Mouse (Mus musculus) lung, embryonic 15.5 days (tissue): ENCODE data around the gene Hes3. TPM values are rescaled to one million over a fixed set of nuclear protein-coding genes. Genes with fewer than 3 reads are reported as not detected.

Experiments
- ATAC-seq: fragments of 200-750 bp; cut with Nextera tagmentation; 2 replicates; pipeline ENCODE4 v1.8.0; 2017; ENCODE audit warnings: moderate number of reproducible peaks, borderline replicate concordance; ENCODE audit not compliant: low FRiP score, low TSS enrichment; ENCODE audit errors: extremely low read depth
- H3K27ac ChIP-seq: fragments of 300-500 bp; sonication (generic); 2 replicates; pipeline ENCODE4 v1.5.1; 2015; ENCODE audit warnings: moderate library complexity, mild to moderate bottlenecking, inconsistent platforms
- H3K27me3 ChIP-seq: fragments of 300-500 bp; sonication (generic); 2 replicates; pipeline ENCODE4 v1.6.1; 2015; ENCODE audit warnings: inconsistent platforms
- H3K36me3 ChIP-seq: fragments of 300-500 bp; sonication (generic); 2 replicates; pipeline ENCODE4 v1.6.1; 2015; ENCODE audit warnings: inconsistent platforms
- H3K4me1 ChIP-seq: fragments of 300-500 bp; sonication (generic); 2 replicates; pipeline ENCODE4 v1.6.1; 2015; ENCODE audit warnings: inconsistent platforms
- H3K4me2 ChIP-seq: fragments of 300-500 bp; sonication (generic); 2 replicates; pipeline ENCODE4 v1.6.1; 2015; ENCODE audit warnings: inconsistent platforms, mild to moderate bottlenecking, moderate library complexity
- H3K4me3 ChIP-seq: fragments of 300-500 bp; sonication (generic); 2 replicates; pipeline ENCODE4 v1.5.1; 2015; ENCODE audit warnings: mild to moderate bottlenecking, inconsistent platforms
- H3K9ac ChIP-seq: fragments of 300-500 bp; sonication (generic); 2 replicates; pipeline ENCODE4 v1.6.1; 2015; ENCODE audit warnings: inconsistent platforms
- H3K9me3 ChIP-seq: fragments of 300-500 bp; sonication (generic); 2 replicates; pipeline ENCODE4 v1.6.1; 2016; ENCODE audit warnings: inconsistent platforms
- WGBS: fragments of 180-500 bp; shearing (Covaris S2); methylation state at CpG from one replicate; pipeline ENCODE4 v1.1.7; 2015; 5-methylcytosine and 5-hydroxymethylcytosine counted together
- polyA plus RNA-seq: library from polyadenylated mRNA; unstranded; fragments of >200 nt; fragmentation: Nextera tagmentation; extraction: Ambion mirVana; gene quantifications from 2 replicates; pipeline ENCODE4 v1.2.1, GENCODE M21; 2015

Hes3 gene
- polyA plus RNA-seq, 1 experiment from 2014 or later = not detected

DNA sequence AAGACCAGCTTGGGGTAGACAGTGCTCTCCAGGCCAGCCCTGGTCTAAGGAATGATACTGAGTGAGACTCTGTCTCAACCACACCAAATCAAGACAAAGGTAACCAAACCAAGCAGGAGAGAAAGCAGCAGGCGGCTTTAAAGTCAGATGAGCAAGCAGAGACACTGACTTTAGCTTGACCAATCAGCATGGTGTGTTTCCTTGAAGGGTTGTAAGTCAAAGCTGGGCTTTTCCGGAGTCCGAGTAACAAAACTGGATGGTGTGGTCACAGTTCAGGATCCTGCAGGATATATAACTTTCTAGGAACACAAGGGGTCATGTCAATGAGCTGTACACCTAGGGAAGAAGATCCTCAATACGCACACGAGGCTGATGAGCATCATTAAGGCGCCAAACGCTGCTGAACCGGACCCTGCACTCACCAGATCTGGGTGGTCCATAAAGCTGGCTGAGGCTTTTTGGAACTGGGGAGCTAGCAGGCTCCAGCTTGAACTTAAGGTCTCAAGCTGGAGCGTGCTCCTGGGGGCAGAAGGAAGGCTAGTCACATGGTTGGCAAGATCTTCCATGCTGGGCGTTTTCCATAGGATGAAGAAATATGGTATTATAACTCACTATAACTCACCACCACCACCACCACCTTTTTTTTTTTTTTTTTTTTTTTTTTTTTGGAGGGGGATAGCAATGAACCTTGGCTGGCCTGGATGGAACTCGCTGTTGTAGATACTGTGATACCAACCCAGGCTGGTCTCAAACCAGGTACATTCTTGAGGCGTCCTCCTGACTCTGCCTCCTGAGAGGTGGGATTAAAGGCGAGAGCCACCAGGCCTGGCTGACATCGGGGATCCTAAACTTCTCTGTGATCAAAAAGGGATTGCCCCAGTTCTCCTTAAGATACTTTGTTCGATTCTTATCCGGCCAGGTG lies 33.4 kb upstream of the Hes3 start:
- H3K27ac ChIP-seq = no peak overlapping the region; the same call in 1 of the 2 replicates
- no peaks in the 10 kb centered on the region; the same call in 1 of the 2 replicates for H3K27me3 ChIP-seq
- peak overlapping the region; percentile 90 for H3K4me3 ChIP-seq
- 50% methylated on average over 16 of the region's 16 CpGs for WGBS
- H3K36me3 ChIP-seq = peaks cover 18% of the 10 kb centered on the region
- peak overlapping the region; percentile 32; the same call in 1 of the 2 replicates for H3K9ac ChIP-seq
- H3K4me1 ChIP-seq = peaks cover 11% of the 10 kb centered on the region
- H3K9me3 ChIP-seq = no peaks in the 10 kb centered on the region
- peak; percentile 11; the same call in 1 of the 2 replicates for ATAC-seq
- peak overlapping the region; percentile 70 for H3K4me2 ChIP-seq

DNA sequence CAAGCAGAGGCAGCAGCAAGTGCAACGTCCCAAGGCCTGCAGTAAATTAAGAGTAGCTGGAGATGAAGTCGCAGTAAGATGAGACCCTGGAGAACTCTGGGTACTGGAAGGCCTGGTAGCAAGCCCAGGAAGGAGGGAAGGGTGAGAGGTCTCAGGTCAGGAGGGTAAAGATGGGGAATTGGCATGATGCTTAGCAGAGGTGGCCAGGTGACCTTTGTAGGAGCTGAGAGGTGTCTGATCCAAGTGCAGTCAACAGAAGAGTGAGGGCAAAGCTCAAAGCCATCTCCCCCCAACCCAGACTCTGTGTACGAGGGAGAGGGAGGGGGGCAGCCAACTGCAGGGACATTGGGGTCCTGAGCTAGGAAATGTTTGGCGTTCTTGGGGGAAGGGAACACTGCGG lies 30.0 kb upstream of the Hes3 start:
- no peaks in the 10 kb centered on the region for H3K36me3 ChIP-seq
- H3K4me1 ChIP-seq = peaks cover 3% of the 10 kb centered on the region; the same call in 1 of the 2 replicates
- peaks cover 22% of the 10 kb centered on the region for H3K27me3 ChIP-seq
- ATAC-seq = no peak
- no peak overlapping the region for H3K27ac ChIP-seq
- H3K9ac ChIP-seq = no peak overlapping the region
- 41% methylated on average over 5 of the region's 5 CpGs for WGBS
- H3K9me3 ChIP-seq = no peaks in the 10 kb centered on the region
- no peak overlapping the region for H3K4me3 ChIP-seq
- H3K4me2 ChIP-seq = no peak overlapping the region

DNA sequence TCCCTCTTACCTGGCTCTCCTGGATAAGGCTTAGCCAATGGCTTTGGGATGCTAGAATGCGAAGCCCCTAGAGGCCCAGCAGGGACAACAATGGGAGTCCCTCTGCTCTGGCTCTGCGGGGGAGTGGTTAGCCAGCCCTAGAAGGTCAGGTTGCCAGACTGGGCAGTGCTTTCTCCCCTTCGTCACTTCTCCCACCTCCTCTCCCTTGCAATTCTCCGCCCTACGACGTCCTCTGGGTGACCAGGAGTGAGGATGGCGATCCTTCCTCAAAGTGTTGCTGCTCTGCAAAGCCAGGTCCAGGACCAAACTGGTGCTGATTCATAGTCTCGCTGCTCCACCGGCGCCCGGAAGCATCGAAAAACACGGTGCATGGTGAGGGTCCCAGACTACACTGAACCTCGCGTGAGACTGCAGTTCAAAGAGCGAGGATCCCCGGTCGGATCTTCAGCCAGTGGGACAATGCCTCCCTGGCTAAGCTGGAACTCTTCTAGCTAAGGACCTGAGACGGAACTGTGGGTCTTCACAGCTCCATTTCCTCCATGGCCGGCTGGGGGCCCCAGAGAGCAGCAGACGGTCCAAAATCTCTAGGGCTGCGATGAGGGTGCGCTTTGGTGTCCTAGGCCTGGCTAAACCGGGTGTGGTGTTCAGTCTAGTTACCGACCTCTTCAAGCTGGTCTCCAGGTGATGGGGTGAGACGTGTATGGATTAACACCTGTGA lies 27.2 kb upstream of the Hes3 start, which contains the start of gene Rnf207:
Gene Rnf207 (minus strand): TSS at position 477 of the 718 bp plus-strand sequence.
- no peak for ATAC-seq
- H3K36me3 ChIP-seq = no peaks in the 10 kb centered on the region
- 3% methylated on average over 26 of the region's 26 CpGs for WGBS
- peak within 1 kb of the TSS; percentile 18; the same call in 1 of the 2 replicates for H3K9ac ChIP-seq
- peak within 1 kb of the TSS; percentile 45 for H3K4me2 ChIP-seq
- peaks cover 49% of the 10 kb centered on the region for H3K27me3 ChIP-seq
- no peaks in the 10 kb centered on the region for H3K9me3 ChIP-seq
- no peak within 1 kb of the TSS for H3K27ac ChIP-seq
- peak within 1 kb of the TSS; percentile 12; the same call in 1 of the 2 replicates for H3K4me3 ChIP-seq
- H3K4me1 ChIP-seq = peaks cover 8% of the 10 kb centered on the region

DNA sequence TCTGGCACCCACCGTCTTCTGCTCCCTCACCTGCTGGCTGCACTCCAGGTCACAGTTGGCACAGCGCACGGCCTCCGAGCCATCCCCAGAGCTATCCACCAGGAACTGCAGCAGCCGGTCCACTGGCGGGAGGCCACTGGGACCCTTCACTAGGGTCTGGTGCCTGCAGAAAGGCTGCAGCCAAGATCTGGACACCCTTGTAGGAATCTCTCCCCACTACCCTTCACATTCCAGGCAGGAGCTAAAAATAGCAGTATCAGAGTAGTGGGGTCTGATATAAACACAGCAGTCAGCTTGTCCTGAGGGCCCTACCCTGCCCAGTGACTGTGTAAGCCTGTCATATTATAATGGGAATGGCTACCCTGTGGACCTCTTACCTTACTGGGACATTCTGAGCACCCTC lies 26.2 kb upstream of the Hes3 start:
- Histone ChIP-seq H3K4me2 (no peak overlapping the region), H3K4me1 (peaks cover 18% of the 10 kb centered on the region), H3K27me3 (peaks cover 60% of the 10 kb centered on the region)

GRCm38 (mm10) chr4:152315498-152316213 lies 24.2 kb upstream of the Hes3 start:
- H3K36me3 ChIP-seq = no peaks in the 10 kb centered on the region
- under 1% methylated on average over 43 of the region's 43 CpGs for WGBS
- no peak for ATAC-seq
- no peak overlapping the region for H3K27ac ChIP-seq
- H3K4me2 ChIP-seq = peak overlapping the region; percentile 48
- H3K4me3 ChIP-seq = peak overlapping the region; percentile 22
- peaks cover 80% of the 10 kb centered on the region for H3K27me3 ChIP-seq
- H3K4me1 ChIP-seq = peaks cover 22% of the 10 kb centered on the region
- no peak overlapping the region for H3K9ac ChIP-seq
- H3K9me3 ChIP-seq = no peaks in the 10 kb centered on the region

More for the DNA sequence above, 26.2 kb upstream of the Hes3 start:
- H3K4me3 ChIP-seq = no peak overlapping the region
- H3K27ac ChIP-seq = no peak overlapping the region
- no peaks in the 10 kb centered on the region for H3K9me3 ChIP-seq
- no peak overlapping the region for H3K9ac ChIP-seq
- WGBS = 53% methylated on average over 6 of the region's 6 CpGs
- no peak for ATAC-seq
- H3K36me3 ChIP-seq = no peaks in the 10 kb centered on the region

- H3K4me3 ChIP-seq = no peak overlapping the region
- peaks cover 81% of the 10 kb centered on the region for H3K27me3 ChIP-seq
- no peak overlapping the region for H3K27ac ChIP-seq
- ATAC-seq = no peak
- H3K9me3 ChIP-seq = no peaks in the 10 kb centered on the region
- no peaks in the 10 kb centered on the region for H3K36me3 ChIP-seq
- H3K4me2 ChIP-seq = no peak overlapping the region; the same call in 1 of the 2 replicates
- peaks cover 22% of the 10 kb centered on the region for H3K4me1 ChIP-seq
- no peak overlapping the region for H3K9ac ChIP-seq
Observed at GRCm38 (mm10) chr4:152313934-152314333, 22.5 kb upstream of the Hes3 start.

DNA sequence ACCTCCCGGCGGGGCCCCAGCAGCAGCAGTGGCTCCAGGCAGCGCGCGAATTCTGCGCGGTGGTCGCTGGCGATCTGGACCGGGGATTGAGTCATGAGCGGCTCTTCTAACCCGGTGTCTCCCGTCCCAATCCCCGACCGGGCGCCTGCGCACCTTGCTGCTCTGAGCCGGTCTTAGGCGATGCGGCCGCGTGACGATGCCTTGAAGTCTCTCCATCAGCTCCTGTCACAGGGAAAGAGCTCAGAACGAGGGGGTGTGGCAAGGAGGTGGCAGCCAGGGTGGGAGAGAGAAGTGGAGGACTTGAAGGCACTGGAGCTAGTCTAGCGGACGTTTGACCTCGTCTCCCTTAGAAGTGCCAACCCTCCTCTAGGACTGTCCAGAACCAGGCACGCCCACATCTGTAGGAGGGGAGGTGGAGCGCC lies 21.8 kb upstream of the Hes3 start:
- Histone ChIP-seq H3K27me3 (peaks cover 77% of the 10 kb centered on the region), H3K9me3 (no peaks in the 10 kb centered on the region), H3K36me3 (peaks cover 4% of the 10 kb centered on the region; the same call in 1 of the 2 replicates), H3K4me2 (peak overlapping the region; percentile 54), H3K9ac (no peak overlapping the region), H3K4me1 (peaks cover 20% of the 10 kb centered on the region), H3K4me3 (peak overlapping the region; percentile 24), H3K27ac (no peak overlapping the region)
- WGBS = under 1% methylated on average over 29 of the region's 29 CpGs
- ATAC-seq = no peak

- H3K27ac ChIP-seq = no peak overlapping the region
- H3K9ac ChIP-seq = no peak overlapping the region
- peak overlapping the region; percentile 54 for H3K4me2 ChIP-seq
- 0 out of 2 replicates have a peak overlapping the region, but pooled peaks have one; percentile 24 for H3K4me3 ChIP-seq
- WGBS = 3% methylated on average over 14 of the region's 14 CpGs
- peaks cover 20% of the 10 kb centered on the region for H3K4me1 ChIP-seq
- H3K9me3 ChIP-seq = no peaks in the 10 kb centered on the region
- H3K27me3 ChIP-seq = peaks cover 67% of the 10 kb centered on the region
- ATAC-seq = no peak
- peaks cover 4% of the 10 kb centered on the region; the same call in 1 of the 2 replicates for H3K36me3 ChIP-seq
Observed at GRCm38 (mm10) chr4:152312186-152312585, 20.7 kb upstream of the Hes3 start.

- Histone ChIP-seq H3K9me3 (no peaks in the 10 kb centered on the region), H3K27ac (no peak overlapping the region), H3K4me3 (no peak overlapping the region), H3K27me3 (peaks cover 21% of the 10 kb centered on the region), H3K9ac (no peak overlapping the region), H3K4me2 (no peak overlapping the region), H3K4me1 (peaks cover 3% of the 10 kb centered on the region; the same call in 1 of the 2 replicates), H3K36me3 (peaks cover 26% of the 10 kb centered on the region)
- WGBS = 80% methylated on average over 9 of the region's 9 CpGs
- no peak for ATAC-seq
Observed at GRCm38 (mm10) chr4:152307542-152307941, 16.1 kb upstream of the Hes3 start.

- no peak overlapping the region for H3K4me2 ChIP-seq
- H3K27ac ChIP-seq = no peak overlapping the region
- H3K9ac ChIP-seq = no peak overlapping the region
- H3K27me3 ChIP-seq = peaks cover 5% of the 10 kb centered on the region
- no peaks in the 10 kb centered on the region for H3K4me1 ChIP-seq
- 59% methylated on average over 6 of the region's 6 CpGs for WGBS
- H3K36me3 ChIP-seq = peaks cover 36% of the 10 kb centered on the region
- ATAC-seq = no peak
- no peaks in the 10 kb centered on the region for H3K9me3 ChIP-seq
- no peak overlapping the region for H3K4me3 ChIP-seq
Observed at GRCm38 (mm10) chr4:152305991-152306390, 14.5 kb upstream of the Hes3 start.

GRCm38 (mm10) chr4:152304685-152305084 lies 13.2 kb upstream of the Hes3 start:
- Histone ChIP-seq H3K9me3 (no peaks in the 10 kb centered on the region), H3K36me3 (peaks cover 45% of the 10 kb centered on the region), H3K27ac (no peak overlapping the region), H3K4me2 (no peak overlapping the region), H3K4me1 (no peaks in the 10 kb centered on the region), H3K9ac (no peak overlapping the region), H3K27me3 (no peaks in the 10 kb centered on the region), H3K4me3 (no peak overlapping the region)
- ATAC-seq = no peak
- 88% methylated on average over 6 of the region's 6 CpGs for WGBS
